Comparison of ENCODE assay signal across 8 mouse cellular contexts in the genomic region with DNA sequence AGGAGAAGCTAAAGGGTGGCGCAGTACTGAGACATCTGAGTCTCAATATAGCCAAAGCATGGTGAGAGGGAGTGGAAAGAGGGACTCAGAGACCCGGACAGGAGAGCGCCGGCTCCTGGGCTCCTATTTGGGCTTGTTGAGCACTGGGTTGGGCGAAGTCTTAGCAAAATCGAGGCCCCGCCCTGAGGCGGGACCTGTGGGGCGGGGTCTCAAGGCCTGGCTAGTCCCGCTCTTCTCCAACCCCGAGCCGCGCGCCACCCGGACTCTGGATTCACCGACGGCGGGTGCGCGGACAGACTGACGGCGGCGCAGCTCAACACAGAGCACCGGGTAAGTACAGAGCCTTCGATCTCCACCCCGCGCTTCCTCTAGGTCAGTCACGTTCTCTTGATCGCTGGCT. TPM values are rescaled to one million over a fixed set of nuclear protein-coding genes. Genes with fewer than 3 reads are reported as not detected.
DNase-seq lines count a peak whose midpoint lies in the region; ATAC-seq lines count a peak whose summit lies in the region.

No protein-coding gene starts in this region.

- peak overlapping the region; percentile 77 for H3K4me2 ChIP-seq in embryonic facial prominence, embryonic 12.5 days (replicated peaks)
- H3K4me2 ChIP-seq in heart, embryonic 11.5 days = peak overlapping the region; percentile 73
- peak overlapping the region; percentile 65 for H3K4me2 ChIP-seq in kidney, embryonic 15.5 days
- peak overlapping the region; percentile 47 for H3K4me2 ChIP-seq in stomach, embryonic 14.5 days (replicated peaks; ENCODE audit: low read depth, low read length)

- H3K27ac ChIP-seq in embryonic facial prominence, embryonic 12.5 days = peak overlapping the region; percentile 69; the same call in 1 of the 2 replicates
- 0 out of 2 replicates have a peak overlapping the region, but pooled peaks have one; percentile 29 for H3K27ac ChIP-seq in heart, embryonic 11.5 days (ENCODE audit: low read depth, low read length)
- no peak overlapping the region for H3K27ac ChIP-seq in kidney, embryonic 15.5 days
- no peak overlapping the region for H3K27ac ChIP-seq in stomach, embryonic 14.5 days (ENCODE audit: low read length)

- peak overlapping the region; percentile 70 for H3K9ac ChIP-seq in embryonic facial prominence, embryonic 12.5 days
- H3K9ac ChIP-seq in heart, embryonic 11.5 days (ENCODE audit: low read depth, low read length) = peak overlapping the region; percentile 67; the same call in 1 of the 2 replicates
- peak overlapping the region; percentile 27; the same call in 1 of the 2 replicates for H3K9ac ChIP-seq in kidney, embryonic 15.5 days
- H3K9ac ChIP-seq in stomach, embryonic 14.5 days (replicated peaks; ENCODE audit: low read depth, low read length) = peak overlapping the region; percentile 18; the same call in 1 of the 2 replicates

- DNase-seq in thymus, postnatal 14 days = peak; percentile 31
- DNase-seq in thymus, postnatal 0 days (ENCODE audit: low spot score) = no peak
- DNase-seq in lung, postnatal 14 days = peak; percentile 64

- peak overlapping the region; percentile 56 for H3K4me3 ChIP-seq in embryonic facial prominence, embryonic 12.5 days
- H3K4me3 ChIP-seq in heart, embryonic 11.5 days (ENCODE audit: low read depth, low read length) = peak overlapping the region; percentile 32
- H3K4me3 ChIP-seq in kidney, embryonic 15.5 days (replicated peaks) = peak overlapping the region; percentile 38
- H3K4me3 ChIP-seq in stomach, embryonic 14.5 days (ENCODE audit: low read depth, low read length) = peak overlapping the region; percentile 30

- H3K4me1 ChIP-seq in embryonic facial prominence, embryonic 12.5 days = peaks cover 56% of the 10 kb centered on the region
- peaks cover 32% of the 10 kb centered on the region for H3K4me1 ChIP-seq in heart, embryonic 11.5 days (ENCODE audit: control insufficient read depth, insufficient read depth, low read length)
- peaks cover 32% of the 10 kb centered on the region for H3K4me1 ChIP-seq in kidney, embryonic 15.5 days
- peaks cover 16% of the 10 kb centered on the region; the same call in 1 of the 2 replicates for H3K4me1 ChIP-seq in stomach, embryonic 14.5 days (ENCODE audit: control insufficient read depth, insufficient read depth, low read length)

- peaks cover 5% of the 10 kb centered on the region; the same call in 1 of the 2 replicates for H3K36me3 ChIP-seq in embryonic facial prominence, embryonic 12.5 days
- no peaks in the 10 kb centered on the region for H3K36me3 ChIP-seq in heart, embryonic 11.5 days (ENCODE audit: control insufficient read depth, insufficient read depth, low read length)
- no peaks in the 10 kb centered on the region for H3K36me3 ChIP-seq in kidney, embryonic 15.5 days
- H3K36me3 ChIP-seq in stomach, embryonic 14.5 days (ENCODE audit: control insufficient read depth, insufficient read depth, low read length) = no peaks in the 10 kb centered on the region

- H3K27me3 ChIP-seq in embryonic facial prominence, embryonic 12.5 days = 0 out of 2 replicates have a peak, but pooled peaks cover 2% of the 10 kb centered on the region
- H3K27me3 ChIP-seq in heart, embryonic 11.5 days (ENCODE audit: control insufficient read depth, insufficient read depth, low read length) = peaks cover 11% of the 10 kb centered on the region
- peaks cover 16% of the 10 kb centered on the region for H3K27me3 ChIP-seq in kidney, embryonic 15.5 days
- H3K27me3 ChIP-seq in stomach, embryonic 14.5 days (ENCODE audit: control insufficient read depth, insufficient read depth, low read length) = no peaks in the 10 kb centered on the region

- peak; percentile 89 for ATAC-seq in embryonic facial prominence, embryonic 12.5 days (ENCODE audit: insufficient number of reproducible peaks, insufficient read depth, low FRiP score, low TSS enrichment)
- peak; percentile 65 for ATAC-seq in heart, embryonic 11.5 days (replicated peaks; ENCODE audit: insufficient number of reproducible peaks, low FRiP score, low TSS enrichment)
- ATAC-seq in kidney, embryonic 15.5 days (replicated peaks; ENCODE audit: low FRiP score) = peak; percentile 79
- ATAC-seq in stomach, embryonic 14.5 days (ENCODE audit: insufficient number of reproducible peaks, insufficient read depth, low FRiP score, low read depth) = peak; percentile 69
- ATAC-seq in erythroid progenitor cell, adult 5-6 weeks (replicated peaks; ENCODE audit: low FRiP score, poor library complexity, severe bottlenecking) = no peak

- H3K9me3 ChIP-seq in embryonic facial prominence, embryonic 12.5 days = no peaks in the 10 kb centered on the region
- no peaks in the 10 kb centered on the region for H3K9me3 ChIP-seq in heart, embryonic 11.5 days (replicated peaks; ENCODE audit: control insufficient read depth, low read length)
- no peaks in the 10 kb centered on the region for H3K9me3 ChIP-seq in kidney, embryonic 15.5 days (replicated peaks)
- H3K9me3 ChIP-seq in stomach, embryonic 14.5 days (ENCODE audit: control insufficient read depth, low read depth, low read length) = no peaks in the 10 kb centered on the region

- under 1% methylated on average over 29 of the region's 29 CpGs for WGBS in embryonic facial prominence, embryonic 12.5 days
- 1% methylated on average over 29 of the region's 29 CpGs for WGBS in heart, embryonic 11.5 days (ENCODE audit: insufficient replicate concordance)
- 2% methylated on average over 29 of the region's 29 CpGs for WGBS in kidney, embryonic 15.5 days
- under 1% methylated on average over 29 of the region's 29 CpGs for WGBS in stomach, embryonic 14.5 days

RNA-seq across cellular contexts. Expression of a gene that starts 0.3 kb away (rescaled TPM):
- polyA plus RNA-seq in thymus, postnatal 0 days (2015; fragmentation: Nextera tagmentation; extraction: Ambion mirVana) = 97.2 and 117 TPM in 2 replicates
- polyA plus RNA-seq in embryonic facial prominence, embryonic 12.5 days (2016; fragmentation: Nextera tagmentation; extraction: Ambion mirVana) = 179 and 200 TPM in 2 replicates
- polyA plus RNA-seq in heart, embryonic 11.5 days (2014; fragmentation: Nextera tagmentation; extraction: Ambion mirVana) = 105 and 137 TPM in 2 replicates
- polyA plus RNA-seq in kidney, embryonic 15.5 days (2015; fragmentation: Nextera tagmentation; extraction: Ambion mirVana) = 38.9 and 56.4 TPM in 2 replicates
- polyA plus RNA-seq in stomach, embryonic 14.5 days (2014; fragmentation: Nextera tagmentation; extraction: Ambion mirVana) = 35.5 and 41.9 TPM in 2 replicates
- not detected in 2 replicates for total RNA-seq in erythroid progenitor cell, adult 5-6 weeks (2015; ENCODE audit: low replicate concordance)
- total RNA-seq in erythroid progenitor cell, adult 5-6 weeks (2017; ENCODE audit: low replicate concordance) = not detected in 2 replicates

RNA-seq across cellular contexts. Expression of a gene that starts 56.1 kb away (rescaled TPM):
- polyA plus RNA-seq in thymus, postnatal 0 days (2015; fragmentation: Nextera tagmentation; extraction: Ambion mirVana) = 6.2 and 7.0 TPM in 2 replicates
- 16.7 and 16.8 TPM in 2 replicates for polyA plus RNA-seq in embryonic facial prominence, embryonic 12.5 days (2016; fragmentation: Nextera tagmentation; extraction: Ambion mirVana)
- polyA plus RNA-seq in heart, embryonic 11.5 days (2014; fragmentation: Nextera tagmentation; extraction: Ambion mirVana) = 7.9 TPM in 2 replicates
- polyA plus RNA-seq in kidney, embryonic 15.5 days (2015; fragmentation: Nextera tagmentation; extraction: Ambion mirVana) = 13.2 and 14.3 TPM in 2 replicates
- polyA plus RNA-seq in stomach, embryonic 14.5 days (2014; fragmentation: Nextera tagmentation; extraction: Ambion mirVana) = 9.5 and 10.2 TPM in 2 replicates
- 15.1 and 20.1 TPM in 2 replicates for total RNA-seq in erythroid progenitor cell, adult 5-6 weeks (2015; ENCODE audit: low replicate concordance)
- 7.7 and 13.8 TPM in 2 replicates for total RNA-seq in erythroid progenitor cell, adult 5-6 weeks (2017; ENCODE audit: low replicate concordance)

Comparison
In these comparisons a context has a peak if more than half of its experiments do, and no peak if none do; other contexts are left out.
1. H3K27ac ChIP-seq: peak in embryonic facial prominence, embryonic 12.5 days (single experiment) and heart, embryonic 11.5 days (single experiment); none in kidney, embryonic 15.5 days (single experiment) and stomach, embryonic 14.5 days (single experiment).
2. H3K9ac ChIP-seq: peak in every context shown above with its lines; median percentile 70 in embryonic facial prominence, embryonic 12.5 days; 67 in heart, embryonic 11.5 days; 27 in kidney, embryonic 15.5 days; 18 in stomach, embryonic 14.5 days.
3. Peak in every context shown above with its lines, with median percentiles within 50 percentile points of each other: H3K4me2 ChIP-seq and H3K4me3 ChIP-seq.